Mouse (Mus musculus) heart, adult 8-10 months (tissue): ENCODE results near the gene Adprhl2. TPM values are rescaled to one million over a fixed set of nuclear protein-coding genes. Genes with fewer than 3 reads are reported as not detected.

Experiments used
- DNase-seq: peaks from one replicate; pipeline ENCODE4 v3.0.0; 2022; ENCODE audit warnings: low spot score
- total RNA-seq, 4 experiments: library from RNA; stranded (reverse); gene quantifications; 2 replicates each; pipeline ENCODE4 v1.2.4; 2022

Adprhl2 gene
- total RNA-seq, 4 experiments from 2014 or later, result 12.7 to 14.4 (median 13.5) TPM

GRCm38 (mm10) chr4:126306058-126306457 lies 15.4 kb downstream of the Adprhl2 start:
- no peak for DNase-seq

GRCm38 (mm10) chr4:126305428-126305827 lies 16.1 kb downstream of the Adprhl2 start:
- DNase-seq, result no peak

- DNase-seq, result no peak
Measured at GRCm38 (mm10) chr4:126303877-126304276, 17.6 kb downstream of the Adprhl2 start.

GRCm38 (mm10) chr4:126301584-126302309 lies 19.8 kb downstream of the Adprhl2 start:
- DNase-seq, result no peak

- no peak for DNase-seq
Measured at GRCm38 (mm10) chr4:126300916-126301583, 20.5 kb downstream of the Adprhl2 start.

- DNase-seq, result peak; percentile 55
Measured at GRCm38 (mm10) chr4:126296617-126297101, 24.8 kb downstream of the Adprhl2 start.

GRCm38 (mm10) chr4:126295937-126296336 lies 25.6 kb downstream of the Adprhl2 start:
- no peak for DNase-seq

GRCm38 (mm10) chr4:126295152-126295551 lies 26.4 kb downstream of the Adprhl2 start:
- no peak for DNase-seq

- no peak for DNase-seq
Measured at GRCm38 (mm10) chr4:126291196-126291595, 30.3 kb downstream of the Adprhl2 start.

- DNase-seq, result no peak
Measured at GRCm38 (mm10) chr4:126290314-126290713, 31.2 kb downstream of the Adprhl2 start.

- DNase-seq, result no peak
Measured at GRCm38 (mm10) chr4:126288085-126288666, 33.3 kb downstream of the Adprhl2 start.

- no peak for DNase-seq
Measured at GRCm38 (mm10) chr4:126287302-126287995, 34.1 kb downstream of the Adprhl2 start.

- DNase-seq, result no peak
Measured at GRCm38 (mm10) chr4:126286492-126286891, 35.0 kb downstream of the Adprhl2 start, which contains the start of gene Col8a2. Col8a2 (plus strand) TSS chr4:126286793.

GRCm38 (mm10) chr4:126283582-126283981 lies 37.9 kb downstream of the Adprhl2 start:
- DNase-seq, result no peak

- DNase-seq, result no peak
Measured at GRCm38 (mm10) chr4:126281706-126282105, 39.8 kb downstream of the Adprhl2 start.

- no peak for DNase-seq
Measured at GRCm38 (mm10) chr4:126278961-126279360, 42.5 kb downstream of the Adprhl2 start.

- no peak for DNase-seq
Measured at GRCm38 (mm10) chr4:126278565-126278915, 43.0 kb downstream of the Adprhl2 start.

- DNase-seq, result no peak
Measured at GRCm38 (mm10) chr4:126277906-126278564, 43.5 kb downstream of the Adprhl2 start.

- DNase-seq, result peak; percentile 30
Measured at GRCm38 (mm10) chr4:126275681-126276131, 45.8 kb downstream of the Adprhl2 start.

- no peak for DNase-seq
Measured at GRCm38 (mm10) chr4:126275081-126275480, 46.4 kb downstream of the Adprhl2 start.

- no peak for DNase-seq
Measured at GRCm38 (mm10) chr4:126273753-126274152, 47.8 kb downstream of the Adprhl2 start.
